ENCODE assay signal across 8 mouse cellular contexts in genomic region chr17:35358763-35359469, GRCm38 (mm10). TPM values are rescaled to one million over a fixed set of nuclear protein-coding genes. Genes with fewer than 3 reads are reported as not detected.
DNase-seq lines count a peak whose midpoint lies in the region; ATAC-seq and TF ChIP-seq lines count a peak whose summit lies in the region.

No protein-coding gene starts in this region.

- 9% methylated on average over 36 of the region's 38 CpGs for WGBS in heart, embryonic 11.5 days (ENCODE audit: insufficient replicate concordance)
- WGBS in liver, embryonic 16.5 days (ENCODE audit: insufficient replicate concordance) = 13% methylated on average over 38 of the region's 38 CpGs

- intact Hi-C loops in heart, postnatal 10 days (cut with DNase I) = no loop called here

- peaks cover 6% of the 10 kb centered on the region; the same call in 1 of the 2 replicates for H3K27me3 ChIP-seq in heart, embryonic 11.5 days (ENCODE audit: control insufficient read depth, insufficient read depth, low read length)
- no peaks in the 10 kb centered on the region; the same call in 1 of the 2 replicates for H3K27me3 ChIP-seq in ES-Bruce4 (ENCODE audit: control insufficient read depth, insufficient read depth, low read length, poor library complexity, severe bottlenecking)
- peaks cover 12% of the 10 kb centered on the region for H3K27me3 ChIP-seq in liver, embryonic 16.5 days (ENCODE audit: control insufficient read depth, insufficient read depth, low read depth, low read length)

- no peak for TF ChIP-seq CTCF in ES-Bruce4 (IDR thresholded peaks at IDR 0.05; ENCODE audit: low read depth, low read length)

- H3K4me1 ChIP-seq in heart, embryonic 11.5 days (ENCODE audit: control insufficient read depth, insufficient read depth, low read length) = peaks cover 9% of the 10 kb centered on the region; the same call in 1 of the 2 replicates
- H3K4me1 ChIP-seq in ES-Bruce4 (ENCODE audit: control insufficient read depth, insufficient read depth, low read length) = no peaks in the 10 kb centered on the region
- no peaks in the 10 kb centered on the region; the same call in 1 of the 2 replicates for H3K4me1 ChIP-seq in liver, embryonic 16.5 days (ENCODE audit: control insufficient read depth, low read depth, low read length)

- ATAC-seq in heart, embryonic 11.5 days (replicated peaks; ENCODE audit: insufficient number of reproducible peaks, low FRiP score, low TSS enrichment) = no peak
- ATAC-seq in granulocyte monocyte progenitor cell, adult 5-6 weeks (replicated peaks; ENCODE audit: poor library complexity, severe bottlenecking) = peak; percentile 20; the same call in 1 of the 2 replicates
- ATAC-seq in liver, embryonic 16.5 days (ENCODE audit: low read depth) = no peak
- ATAC-seq in megakaryocyte progenitor cell, adult 5-6 weeks (replicated peaks; ENCODE audit: poor library complexity) = no peak

- peak overlapping the region; percentile 46 for H3K9ac ChIP-seq in heart, embryonic 11.5 days (ENCODE audit: low read depth, low read length)
- peak overlapping the region; percentile 45 for H3K9ac ChIP-seq in ES-Bruce4 (ENCODE audit: low read depth, poor library complexity, severe bottlenecking)
- no peak overlapping the region for H3K9ac ChIP-seq in liver, embryonic 16.5 days (ENCODE audit: low read depth, low read length)

- no peak for TF ChIP-seq EP300 in ES-Bruce4 (IDR thresholded peaks at IDR 0.05; ENCODE audit: insufficient read depth, low read depth, low read length)

- no peaks in the 10 kb centered on the region for H3K36me3 ChIP-seq in heart, embryonic 11.5 days (ENCODE audit: control insufficient read depth, insufficient read depth, low read length)
- no peaks in the 10 kb centered on the region for H3K36me3 ChIP-seq in ES-Bruce4 (ENCODE audit: control insufficient read depth, insufficient read depth, low read length, poor library complexity, severe bottlenecking)
- H3K36me3 ChIP-seq in liver, embryonic 16.5 days (ENCODE audit: control insufficient read depth, insufficient read depth) = no peaks in the 10 kb centered on the region

- H3K4me3 ChIP-seq in heart, embryonic 11.5 days (ENCODE audit: low read depth, low read length) = peak overlapping the region; percentile 44
- H3K4me3 ChIP-seq in ES-Bruce4 (ENCODE audit: low read depth, low read length) = peak overlapping the region; percentile 61
- peak overlapping the region; percentile 45 for H3K4me3 ChIP-seq in liver, embryonic 16.5 days (ENCODE audit: low read depth, low read length)

- no peak for TF ChIP-seq POLR2A in ES-Bruce4 (IDR thresholded peaks at IDR 0.05; ENCODE audit: insufficient read depth, low read length)

- peak overlapping the region; percentile 71 for H3K4me2 ChIP-seq in heart, embryonic 11.5 days
- peak overlapping the region; percentile 59 for H3K4me2 ChIP-seq in liver, embryonic 16.5 days (ENCODE audit: low read depth, low read length)

- 0 out of 2 replicates have a peak, but pooled peaks cover 3% of the 10 kb centered on the region for H3K9me3 ChIP-seq in heart, embryonic 11.5 days (replicated peaks; ENCODE audit: control insufficient read depth, low read length)
- H3K9me3 ChIP-seq in ES-Bruce4 (replicated peaks; ENCODE audit: control insufficient read depth, insufficient read depth, low read length, poor library complexity, severe bottlenecking) = peaks cover 7% of the 10 kb centered on the region
- H3K9me3 ChIP-seq in liver, embryonic 16.5 days (replicated peaks; ENCODE audit: control insufficient read depth, low read length) = no peaks in the 10 kb centered on the region; the same call in 1 of the 2 replicates

- no peak for DNase-seq in heart, postnatal 10 days
- DNase-seq in frontal cortex, adult 2 months (ENCODE audit: extremely low spot score in 1 of 2, low spot score in 1 of 2) = no peak
- no peak for DNase-seq in adrenal gland, adult 18-20 months (ENCODE audit: low spot score in 2 of 2)

- no peak overlapping the region for H3K27ac ChIP-seq in heart, embryonic 11.5 days (ENCODE audit: low read depth, low read length)
- no peak overlapping the region for H3K27ac ChIP-seq in ES-Bruce4 (ENCODE audit: insufficient read depth, low read length)
- H3K27ac ChIP-seq in liver, embryonic 16.5 days (ENCODE audit: low read length) = no peak overlapping the region

RNA-seq across cellular contexts. Expression of gene H2-Q2, which starts 16.9 kb away (rescaled TPM):
- polyA plus RNA-seq in heart, embryonic 11.5 days (2014; fragmentation: Nextera tagmentation; extraction: Ambion mirVana) = 9.0 and 10.1 TPM in 2 replicates
- 1 to 10 TPM in 1 of 2 experiments, under 1 TPM in 1; 0.89 to 1.2 TPM for total RNA-seq in heart, postnatal 10 days (2021)
- 5.6 and 5.8 TPM in 2 replicates for polyA plus RNA-seq in ES-Bruce4 (2011; ENCODE audit: insufficient read depth, insufficient read length, low read depth, missing spikeins)
- total RNA-seq in granulocyte monocyte progenitor cell, adult 5-6 weeks (2014; fragmentation: Nextera tagmentation) = 0.45 TPM in 1 of 2 replicates, not detected in the other
- not detected in 2 replicates for total RNA-seq in granulocyte monocyte progenitor cell, adult 5-6 weeks (2017)
- polyA plus RNA-seq in liver, embryonic 16.5 days (2015; fragmentation: Nextera tagmentation; extraction: Ambion mirVana) = 1.3 and 2.6 TPM in 2 replicates
- 0.14 and 0.46 TPM in 2 replicates for polyA plus RNA-seq in frontal cortex, adult 2 months (2012; rRNA removed)
- total RNA-seq in megakaryocyte progenitor cell, adult 5-6 weeks (2015) = not detected in 2 replicates
- not detected in 2 replicates for total RNA-seq in megakaryocyte progenitor cell, adult 5-6 weeks (2017)
- total RNA-seq in adrenal gland, adult 18-20 months (2021) = 1 to 10 TPM; 2.3 to 5.4 TPM

RNA-seq across cellular contexts. Expression of gene H2-Q4, which starts 20.5 kb away (rescaled TPM):
- polyA plus RNA-seq in heart, embryonic 11.5 days (2014; fragmentation: Nextera tagmentation; extraction: Ambion mirVana) = 1.8 and 2.7 TPM in 2 replicates
- 10 to 100 TPM in 1 of 2 experiments, 1 to 10 TPM in 1; 8.5 to 10.6 TPM for total RNA-seq in heart, postnatal 10 days (2021)
- polyA plus RNA-seq in ES-Bruce4 (2011; ENCODE audit: insufficient read depth, insufficient read length, low read depth, missing spikeins) = 10.0 and 11.6 TPM in 2 replicates
- total RNA-seq in granulocyte monocyte progenitor cell, adult 5-6 weeks (2014; fragmentation: Nextera tagmentation) = 8.3 and 15.5 TPM in 2 replicates
- total RNA-seq in granulocyte monocyte progenitor cell, adult 5-6 weeks (2017) = 19.5 and 23.4 TPM in 2 replicates
- polyA plus RNA-seq in liver, embryonic 16.5 days (2015; fragmentation: Nextera tagmentation; extraction: Ambion mirVana) = 2.1 and 2.5 TPM in 2 replicates
- polyA plus RNA-seq in frontal cortex, adult 2 months (2012; rRNA removed) = 9.1 and 9.7 TPM in 2 replicates
- 10.6 and 18.1 TPM in 2 replicates for total RNA-seq in megakaryocyte progenitor cell, adult 5-6 weeks (2015)
- total RNA-seq in megakaryocyte progenitor cell, adult 5-6 weeks (2017) = 24.4 and 31.4 TPM in 2 replicates
- 10 to 100 TPM; 28.3 to 79.1 TPM for total RNA-seq in adrenal gland, adult 18-20 months (2021)

RNA-seq across cellular contexts. Expression of gene H2-Q1, which starts 38.7 kb away (rescaled TPM):
- 0.18 and 0.53 TPM in 2 replicates for polyA plus RNA-seq in heart, embryonic 11.5 days (2014; fragmentation: Nextera tagmentation; extraction: Ambion mirVana)
- 1 to 10 TPM in 1 of 2 experiments, under 1 TPM in 1; 0.55 to 1.1 TPM for total RNA-seq in heart, postnatal 10 days (2021)
- not detected in 2 replicates for polyA plus RNA-seq in ES-Bruce4 (2011; ENCODE audit: insufficient read depth, insufficient read length, low read depth, missing spikeins)
- not detected in 2 replicates for total RNA-seq in granulocyte monocyte progenitor cell, adult 5-6 weeks (2014; fragmentation: Nextera tagmentation)
- not detected in 2 replicates for total RNA-seq in granulocyte monocyte progenitor cell, adult 5-6 weeks (2017)
- polyA plus RNA-seq in liver, embryonic 16.5 days (2015; fragmentation: Nextera tagmentation; extraction: Ambion mirVana) = 0.56 and 0.77 TPM in 2 replicates
- polyA plus RNA-seq in frontal cortex, adult 2 months (2012; rRNA removed) = 0.44 and 1.1 TPM in 2 replicates
- total RNA-seq in megakaryocyte progenitor cell, adult 5-6 weeks (2015) = not detected in 2 replicates
- total RNA-seq in megakaryocyte progenitor cell, adult 5-6 weeks (2017) = not detected in 2 replicates
- 10 to 100 TPM in 1 of 2 experiments, 1 to 10 TPM in 1; 3.7 to 11.4 TPM for total RNA-seq in adrenal gland, adult 18-20 months (2021)
